Mouse (Mus musculus): ENCODE results near the gene Enox2.

GRCm38 (mm10) chrX:49073563-49073962, 214.5 kb downstream of the Enox2 start:
- TF ChIP-seq EP300 (IDR thresholded peaks at IDR 0.05; ENCODE audit: insufficient read depth, low read depth, low read length) (no peak), POLR2A (IDR thresholded peaks at IDR 0.05; ENCODE audit: insufficient read depth, low read length) (no peak)

Data from ES-Bruce4 (cell line).